Mouse (Mus musculus): ENCODE measurements around the gene Fgfr2.

GRCm38 (mm10) chr7:130896064-130896463, 2227.1 kb downstream of the Fgfr2 start:
- TF ChIP-seq CTCF (conservative IDR thresholded peaks at IDR 0.05; ENCODE audit: insufficient read depth, insufficient read length, low read depth, low read length) (no peak), POLR2A (IDR thresholded peaks at IDR 0.05; ENCODE audit: low read depth, low read length) (no peak)

All from kidney, adult 2 months (tissue).